Mouse (Mus musculus) mesoderm, embryonic 11.5 days (tissue): ENCODE results near the gene Gm19935.

Experiments
- DNase-seq: peaks from one replicate; pipeline ENCODE4 v3.0.0-alpha.2; 2012; ENCODE audit warnings: low read depth, low spot score

Gm19935 gene

GRCm38 (mm10) chr8:90830980-90831379 lies 13.8 kb upstream of the Gm19935 start:
- DNase-seq: no peak

- DNase-seq: no peak
Measured at GRCm38 (mm10) chr8:90829825-90830224, 12.6 kb upstream of the Gm19935 start.

- peak; percentile 35 for DNase-seq
Measured at GRCm38 (mm10) chr8:90828987-90829740, 12.0 kb upstream of the Gm19935 start.

- DNase-seq: peak; percentile 95
Measured at GRCm38 (mm10) chr8:90828181-90828986, 11.2 kb upstream of the Gm19935 start, which contains the start of gene Chd9. TSS of gene Chd9 (plus strand) at chr8:90828352.

GRCm38 (mm10) chr8:90825459-90825871 lies 8.3 kb upstream of the Gm19935 start:
- DNase-seq: no peak

GRCm38 (mm10) chr8:90822443-90822842 lies 5.2 kb upstream of the Gm19935 start:
- DNase-seq: peak; percentile 55

- DNase-seq: no peak
Measured at GRCm38 (mm10) chr8:90820321-90820696, 3.1 kb upstream of the Gm19935 start.

GRCm38 (mm10) chr8:90819561-90820320 lies 2.5 kb upstream of the Gm19935 start:
- DNase-seq: no peak

GRCm38 (mm10) chr8:90816061-90816882 lies 921 bp downstream of the Gm19935 start:
- DNase-seq: no peak

- DNase-seq: peak; percentile 37
Measured at GRCm38 (mm10) chr8:90813602-90814320, 3.4 kb downstream of the Gm19935 start.

GRCm38 (mm10) chr8:90799473-90799872 lies 17.7 kb downstream of the Gm19935 start:
- no peak for DNase-seq

GRCm38 (mm10) chr8:90794990-90795861 lies 22.0 kb downstream of the Gm19935 start:
- DNase-seq: peak; percentile 77

- peak; percentile 84 for DNase-seq
Measured at GRCm38 (mm10) chr8:90793710-90794109, 23.5 kb downstream of the Gm19935 start.

GRCm38 (mm10) chr8:90791616-90792015 lies 25.6 kb downstream of the Gm19935 start:
- DNase-seq: no peak

- DNase-seq: no peak
Measured at GRCm38 (mm10) chr8:90769791-90770190, 47.4 kb downstream of the Gm19935 start.
